Mouse (Mus musculus): ENCODE measurements at regions not wholly inside any gene's neighbourhood (a gene's known extent, or its start where the extent isn't known, plus 50 kb on each side); places are given as distances from the start of the nearest gene placed in this dataset.

- no peak for ATAC-seq (ENCODE audit: poor library complexity, severe bottlenecking)
Observed at GRCm38 (mm10) chr12:106185398-106186077, 175.5 kb downstream of the Vrk1 start.

- ATAC-seq (ENCODE audit: poor library complexity, severe bottlenecking), result no peak
Observed at GRCm38 (mm10) chr12:106186501-106186900, 176.5 kb downstream of the Vrk1 start.

GRCm38 (mm10) chr12:106191771-106192170, 181.7 kb downstream of the Vrk1 start:
- no peak for ATAC-seq (ENCODE audit: poor library complexity, severe bottlenecking)

GRCm38 (mm10) chr12:106199302-106199701, 189.3 kb downstream of the Vrk1 start:
- no peak for ATAC-seq (ENCODE audit: poor library complexity, severe bottlenecking)

- ATAC-seq (ENCODE audit: poor library complexity, severe bottlenecking), result no peak
Observed at GRCm38 (mm10) chr12:106203526-106203925, 193.5 kb downstream of the Vrk1 start.

GRCm38 (mm10) chr12:106210959-106211358, 200.9 kb downstream of the Vrk1 start:
- no peak for ATAC-seq (ENCODE audit: poor library complexity, severe bottlenecking)

- no peak for ATAC-seq (ENCODE audit: poor library complexity, severe bottlenecking)
Observed at GRCm38 (mm10) chr12:106211488-106211887, 201.5 kb downstream of the Vrk1 start.

GRCm38 (mm10) chr12:106212397-106212796, 202.4 kb downstream of the Vrk1 start:
- no peak for ATAC-seq (ENCODE audit: poor library complexity, severe bottlenecking)

DNA sequence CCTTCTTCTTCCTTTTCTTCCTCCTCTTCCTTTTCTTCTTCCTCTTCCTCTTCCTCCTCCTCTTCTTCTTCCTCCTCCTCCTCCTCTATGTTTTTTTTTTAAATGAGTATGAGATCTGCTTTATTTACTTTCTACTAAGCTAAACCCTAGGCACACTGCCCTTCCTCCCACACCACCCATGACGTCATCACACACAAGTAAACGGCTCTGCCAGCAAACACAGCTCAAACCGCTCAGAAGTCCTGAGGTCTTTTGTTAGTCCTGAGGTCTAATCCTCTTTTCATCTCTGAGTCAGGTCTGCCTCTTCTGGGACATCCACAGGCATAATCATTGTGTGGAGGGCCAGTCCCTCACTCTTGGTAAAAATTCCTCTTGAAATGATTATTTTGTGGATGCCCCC, 210.0 kb downstream of the Vrk1 start:
- no peak for ATAC-seq (ENCODE audit: poor library complexity, severe bottlenecking)

DNA sequence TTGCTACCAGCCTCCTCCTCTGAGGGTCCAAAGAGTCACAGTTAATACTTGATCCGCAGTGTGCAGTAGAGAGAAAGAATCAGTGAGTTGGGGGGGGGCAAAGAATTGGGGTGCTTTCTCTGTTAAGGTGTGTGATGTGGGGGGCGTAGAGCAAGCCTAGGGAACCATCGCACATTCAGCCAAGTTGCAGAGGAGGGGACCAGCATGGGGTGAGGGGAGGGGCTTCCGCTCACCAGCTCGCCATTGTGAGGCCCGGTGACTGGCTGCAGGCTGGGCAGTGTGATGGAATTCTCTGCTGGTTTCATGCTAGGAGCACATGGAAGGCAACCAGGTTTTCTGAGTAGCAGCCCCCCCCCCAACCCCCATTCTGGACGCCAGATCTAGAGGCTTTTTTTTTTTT, 216.2 kb downstream of the Vrk1 start:
- no peak for ATAC-seq (ENCODE audit: poor library complexity, severe bottlenecking)

GRCm38 (mm10) chr12:106226776-106227562, 216.9 kb downstream of the Vrk1 start:
- ATAC-seq (ENCODE audit: poor library complexity, severe bottlenecking), result no peak

GRCm38 (mm10) chr12:106227563-106227840, 217.5 kb downstream of the Vrk1 start:
- ATAC-seq (ENCODE audit: poor library complexity, severe bottlenecking), result no peak

- ATAC-seq (ENCODE audit: poor library complexity, severe bottlenecking), result no peak
Observed at GRCm38 (mm10) chr12:106245178-106245840, 235.3 kb downstream of the Vrk1 start.

- no peak for ATAC-seq (ENCODE audit: poor library complexity, severe bottlenecking)
Observed at GRCm38 (mm10) chr12:106273591-106273990, 263.6 kb downstream of the Vrk1 start.

DNA sequence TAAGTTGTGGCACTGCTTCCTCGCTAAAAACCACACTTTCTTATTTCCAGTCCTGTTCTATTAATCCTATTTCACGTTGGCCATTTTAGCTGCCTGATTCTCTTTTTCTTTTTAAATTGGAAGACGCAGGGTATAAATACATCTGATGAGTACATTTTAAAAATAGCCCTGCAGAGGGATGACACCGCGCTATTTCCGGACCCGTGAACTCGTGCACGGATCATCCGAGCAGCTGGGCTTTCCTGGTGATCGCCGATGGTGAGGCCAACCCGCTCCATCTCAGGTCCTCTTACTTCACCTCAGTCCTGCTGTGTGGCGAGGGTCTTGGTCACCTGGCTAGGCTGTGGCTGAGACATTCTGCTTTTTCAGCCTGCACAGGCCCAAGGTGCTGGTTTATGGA, 267.9 kb downstream of the Vrk1 start:
- ATAC-seq (ENCODE audit: poor library complexity, severe bottlenecking), result no peak

- no peak for ATAC-seq (ENCODE audit: poor library complexity, severe bottlenecking)
Observed at GRCm38 (mm10) chr12:106282491-106283106, 272.6 kb downstream of the Vrk1 start.

DNA sequence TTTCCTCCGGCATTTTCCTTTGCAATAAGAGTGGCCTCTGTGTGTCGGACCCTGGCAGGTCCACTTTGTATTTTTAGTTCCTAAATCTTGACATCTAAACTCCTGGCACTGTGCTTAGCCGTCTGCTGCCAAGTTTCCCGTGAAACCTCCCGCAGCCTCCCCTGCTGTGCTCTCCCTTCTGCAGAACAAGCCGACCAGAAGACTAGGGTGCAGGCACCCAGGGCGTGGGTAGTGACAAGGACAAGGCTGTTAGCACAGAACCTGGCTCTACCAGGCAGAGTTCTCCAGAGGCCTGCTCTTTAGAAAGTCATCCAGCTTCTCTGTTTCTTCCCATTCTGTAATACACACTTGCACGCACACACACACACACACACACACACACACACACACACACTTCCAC, 274.8 kb downstream of the Vrk1 start:
- ATAC-seq (ENCODE audit: poor library complexity, severe bottlenecking), result no peak

GRCm38 (mm10) chr12:106288791-106289515, 278.9 kb downstream of the Vrk1 start:
- no peak for ATAC-seq (ENCODE audit: poor library complexity, severe bottlenecking)

DNA sequence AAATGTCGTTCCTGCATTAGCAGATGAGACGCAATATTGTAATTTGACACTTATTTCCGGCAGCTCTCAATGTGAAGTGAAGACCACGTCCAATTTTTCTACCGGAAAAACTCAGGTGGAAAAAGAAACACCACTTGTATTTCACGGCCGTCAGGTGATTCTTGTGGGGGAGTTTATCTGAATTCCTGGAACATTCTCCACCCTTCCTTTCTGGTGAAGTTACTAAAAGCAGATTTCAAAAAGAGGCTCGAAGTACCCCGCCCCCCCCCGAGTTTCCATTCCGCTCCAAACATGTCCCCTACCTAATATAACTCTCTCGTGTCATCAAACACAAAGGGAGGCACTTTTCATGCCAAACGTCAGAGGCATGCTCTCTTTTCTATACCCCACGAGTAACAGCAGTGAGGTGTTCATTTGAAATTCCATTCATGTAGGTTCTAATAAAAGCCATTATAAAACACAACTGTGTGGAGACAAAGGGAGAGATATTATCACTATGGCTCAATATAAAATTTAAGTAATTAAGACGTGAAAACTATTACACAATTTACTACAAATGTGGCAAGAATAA, 281.5 kb downstream of the Vrk1 start:
- no peak for ATAC-seq (ENCODE audit: poor library complexity, severe bottlenecking)

DNA sequence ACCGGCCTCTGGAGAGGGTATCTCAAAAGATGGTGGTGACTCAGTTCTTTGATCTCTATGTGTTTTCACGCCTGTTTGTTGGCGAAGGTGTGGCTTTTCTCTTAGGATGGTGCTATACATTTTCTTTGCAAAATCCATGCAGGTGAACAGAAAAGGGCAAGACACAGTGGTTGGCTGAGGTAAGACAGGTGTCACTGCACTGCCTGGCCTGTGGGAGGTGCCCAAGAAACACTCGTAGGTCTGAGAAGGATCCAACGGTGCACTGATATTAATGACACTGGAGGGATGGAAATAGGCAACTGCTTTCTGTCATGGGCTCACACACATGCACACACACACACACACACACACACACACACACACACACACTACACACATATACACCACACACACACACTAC, 283.1 kb downstream of the Vrk1 start:
- no peak for ATAC-seq (ENCODE audit: poor library complexity, severe bottlenecking)

- no peak for ATAC-seq (ENCODE audit: poor library complexity, severe bottlenecking)
Observed at GRCm38 (mm10) chr12:106295596-106295995, 285.6 kb downstream of the Vrk1 start.

All from megakaryocyte, adult 5-6 weeks (primary cell).